Mouse (Mus musculus) heart, adult 8-10 months (tissue): ENCODE measurements around the gene Ly6g6f. TPM values are rescaled to one million over a fixed set of nuclear protein-coding genes. Genes with fewer than 3 reads are reported as not detected.

Source experiments
- total RNA-seq, 4 experiments: library from RNA; stranded (reverse); gene quantifications; 2 replicates each; pipeline ENCODE4 v1.2.4; 2022

The Ly6g6f gene
- total RNA-seq, 4 experiments from 2014 or later = 0.24 TPM; not detected in 3

Other genes with a start within 250 kb of the Ly6g6f start
- 10 to 100 TPM in 2 of 4 experiments, 1 to 10 TPM in 2; 8.2 to 14.6 (median 9.5) TPM for gene Stk19, start 248.7 kb downstream of the Ly6g6f start, total RNA-seq
- 10 to 100 TPM; 10.6 to 15.9 (median 11.5) TPM for gene Dxo, start 248.6 kb downstream of the Ly6g6f start, total RNA-seq
- 10 to 100 TPM; 21.8 to 29.1 (median 25.8) TPM for gene Skiv2l, start 235.4 kb downstream of the Ly6g6f start, total RNA-seq
- gene Nelfe, start 235.2 kb downstream of the Ly6g6f start, total RNA-seq = 10 to 100 TPM; 16.6 to 17.9 (median 16.7) TPM
- gene Cfb, start 223.1 kb downstream of the Ly6g6f start, total RNA-seq = 1 to 10 TPM; 2.2 to 8.5 (median 4.5) TPM
- 1 to 10 TPM; 8.5 to 9.9 (median 9.1) TPM for gene Zbtb12, start 206.1 kb downstream of the Ly6g6f start, total RNA-seq
- gene Gm20547, start 203.6 kb downstream of the Ly6g6f start, total RNA-seq = not detected
- 1 to 10 TPM; 1.8 to 4.1 (median 3.0) TPM for gene C2, start 187.3 kb downstream of the Ly6g6f start, total RNA-seq
- gene Ehmt2, start 187.1 kb downstream of the Ly6g6f start, total RNA-seq = 10 to 100 TPM; 41.5 to 45.8 (median 42.4) TPM
- not detected for gene Slc44a4, start 171.1 kb downstream of the Ly6g6f start, total RNA-seq
- 10 to 100 TPM; 13.0 to 16.1 (median 14.4) TPM for gene Neu1, start 154.4 kb downstream of the Ly6g6f start, total RNA-seq
- 1 to 10 TPM; 1.4 to 5.5 (median 2.6) TPM for gene Hspa1b, start 126.4 kb downstream of the Ly6g6f start, total RNA-seq
- not detected for gene Gm20481, start 115.7 kb downstream of the Ly6g6f start, total RNA-seq
- gene Hspa1a, start 113.5 kb downstream of the Ly6g6f start, total RNA-seq = 1 to 10 TPM; 1.8 to 7.5 (median 3.6) TPM
- 10 to 100 TPM in 2 of 4 experiments, 1 to 10 TPM in 2; 8.7 to 13.3 (median 11.0) TPM for gene Hspa1l, start 112.9 kb downstream of the Ly6g6f start, total RNA-seq
- gene Lsm2, start 103.7 kb downstream of the Ly6g6f start, total RNA-seq = 10 to 100 TPM; 17.5 to 21.7 (median 17.9) TPM
- gene Vars, start 84.6 kb downstream of the Ly6g6f start, total RNA-seq = 10 to 100 TPM; 28.3 to 31.4 (median 29.3) TPM
- 10 to 100 TPM; 12.0 to 18.5 (median 16.6) TPM for gene Vwa7, start 69.0 kb downstream of the Ly6g6f start, total RNA-seq
- not detected for gene Sapcd1, start 57.6 kb downstream of the Ly6g6f start, total RNA-seq
- gene Msh5, start 38.9 kb downstream of the Ly6g6f start, total RNA-seq = under 1 TPM in 2 of 4 experiments, not detected in 2; 0.33 to 0.56 TPM
- 10 to 100 TPM; 21.6 to 33.8 (median 30.0) TPM for gene Clic1, start 35.6 kb downstream of the Ly6g6f start, total RNA-seq
- 10 to 100 TPM; 13.5 to 22.7 (median 21.5) TPM for gene Ddah2, start 26.6 kb downstream of the Ly6g6f start, total RNA-seq
- gene Ly6g6c, start 20.2 kb downstream of the Ly6g6f start, total RNA-seq = not detected
- 1 to 10 TPM in 1 of 4 experiments, under 1 TPM in 3; 0.34 to 1.0 (median 0.85) TPM for gene Mpig6b, start 19.4 kb downstream of the Ly6g6f start, total RNA-seq
- gene Ly6g6e, start 8.7 kb downstream of the Ly6g6f start, total RNA-seq = not detected
- under 1 TPM in 3 of 4 experiments, not detected in 1; 0.69 to 0.95 (median 0.85) TPM for gene Ly6g6d, start 7.5 kb downstream of the Ly6g6f start, total RNA-seq
- gene Abhd16a, start 3.7 kb upstream of the Ly6g6f start, total RNA-seq = 10 to 100 TPM; 60.7 to 64.8 (median 62.3) TPM
- gene Ly6g5c, start 22.7 kb upstream of the Ly6g6f start, total RNA-seq = not detected
- gene Ly6g5b, start 29.8 kb upstream of the Ly6g6f start, total RNA-seq = not detected
- 10 to 100 TPM in 1 of 4 experiments, 1 to 10 TPM in 3; 6.6 to 10.2 (median 8.2) TPM for gene Gpank1, start 35.8 kb upstream of the Ly6g6f start, total RNA-seq
- 100 to 1,000 TPM; 152 to 184 (median 155) TPM for gene Csnk2b, start 36.4 kb upstream of the Ly6g6f start, total RNA-seq
- 10 to 100 TPM; 27.8 to 33.4 (median 30.3) TPM for gene D17H6S53E, start 40.8 kb upstream of the Ly6g6f start, total RNA-seq
- gene Apom, start 46.4 kb upstream of the Ly6g6f start, total RNA-seq = under 1 TPM in 1 of 4 experiments, not detected in 3; 0.26 TPM
- 100 to 1,000 TPM; 233 to 266 (median 242) TPM for gene Bag6, start 49.6 kb upstream of the Ly6g6f start, total RNA-seq
- gene Prrc2a, start 79.3 kb upstream of the Ly6g6f start, total RNA-seq = 100 to 1,000 TPM; 130 to 143 (median 140) TPM
- 1 to 10 TPM; 1.9 to 3.3 (median 2.4) TPM for gene Aif1, start 90.5 kb upstream of the Ly6g6f start, total RNA-seq
- gene Lst1, start 102.8 kb upstream of the Ly6g6f start, total RNA-seq = 1 to 10 TPM; 1.8 to 3.6 (median 2.6) TPM
- 1 to 10 TPM in 1 of 4 experiments, under 1 TPM in 3; 0.69 to 1.6 (median 0.80) TPM for gene Ltb, start 108.8 kb upstream of the Ly6g6f start, total RNA-seq
- gene Tnf, start 116.4 kb upstream of the Ly6g6f start, total RNA-seq = under 1 TPM; 0.25 to 0.97 (median 0.52) TPM
- gene Lta, start 119.7 kb upstream of the Ly6g6f start, total RNA-seq = under 1 TPM in 1 of 4 experiments, not detected in 3; 0.44 TPM
- gene Gm16181, start 135.2 kb upstream of the Ly6g6f start, total RNA-seq = under 1 TPM in 1 of 4 experiments, not detected in 3; 0.72 TPM
- gene Atp6v1g2, start 148.1 kb upstream of the Ly6g6f start, total RNA-seq = 1 to 10 TPM; 1.7 to 3.6 (median 1.9) TPM
- 1 to 10 TPM; 8.2 to 9.4 (median 8.5) TPM for gene Nfkbil1, start 150.2 kb upstream of the Ly6g6f start, total RNA-seq
- gene Ddx39b, start 156.1 kb upstream of the Ly6g6f start, total RNA-seq = 10 to 100 TPM; 76.7 to 92.1 (median 86.6) TPM
- gene H2-D1, start 177.1 kb upstream of the Ly6g6f start, total RNA-seq = 100 to 1,000 TPM; 108 to 169 (median 117) TPM
- 1 to 10 TPM in 3 of 4 experiments, under 1 TPM in 1; 0.53 to 1.5 (median 1.4) TPM for gene H2-Q1, start 234.8 kb upstream of the Ly6g6f start, total RNA-seq